Mouse (Mus musculus) spleen, embryonic (tissue): ENCODE measurements around the gene Banp.

Source experiments
- CTCF ChIA-PET: fragments of 350-600 bp; sonication (Branson Sonifier 250); formaldehyde crosslinking; loops from one replicate; lab custom pipeline; 2022; lab: Charles Lee

Gene Banp

GRCm38 (mm10) chr8:121925624-121926023 lies 23.9 kb upstream of the Banp start:
- CTCF ChIA-PET = interaction anchor here (0.7 kb wide), 2 partner anchors 304 to 450 kb away, joined by 4 to 5 read pairs; no protein-coding TSS in a partner anchor

GRCm38 (mm10) chr8:121926266-121926665 lies 23.3 kb upstream of the Banp start:
- CTCF ChIA-PET = interaction anchor here (0.7 kb wide), 2 partner anchors 342 to 450 kb away, joined by 4 read pairs; no protein-coding TSS in a partner anchor

GRCm38 (mm10) chr8:121927316-121927715 lies 22.2 kb upstream of the Banp start:
- CTCF ChIA-PET = no interaction called here

GRCm38 (mm10) chr8:121930047-121930446 lies 19.5 kb upstream of the Banp start:
- CTCF ChIA-PET = no interaction called here

DNA sequence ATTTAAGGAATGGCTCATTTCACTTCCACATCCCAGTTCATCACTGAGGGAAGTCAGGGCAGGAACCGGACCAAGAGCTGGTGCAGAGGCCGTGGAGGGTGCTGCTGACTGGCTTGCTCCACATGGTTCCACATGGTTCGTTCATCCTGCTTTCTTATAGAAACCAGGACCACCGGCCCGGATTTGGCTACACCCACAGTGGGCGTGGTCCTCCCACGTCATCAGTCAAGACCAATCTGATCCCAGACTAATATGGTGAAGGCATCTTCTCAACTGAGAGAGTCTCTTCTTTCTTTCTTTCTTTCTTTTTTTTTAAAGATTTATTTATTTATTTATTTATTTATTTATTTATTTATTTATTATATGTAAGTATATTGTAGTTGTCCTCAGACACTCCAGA lies 18.0 kb upstream of the Banp start:
- CTCF ChIA-PET = no interaction called here

DNA sequence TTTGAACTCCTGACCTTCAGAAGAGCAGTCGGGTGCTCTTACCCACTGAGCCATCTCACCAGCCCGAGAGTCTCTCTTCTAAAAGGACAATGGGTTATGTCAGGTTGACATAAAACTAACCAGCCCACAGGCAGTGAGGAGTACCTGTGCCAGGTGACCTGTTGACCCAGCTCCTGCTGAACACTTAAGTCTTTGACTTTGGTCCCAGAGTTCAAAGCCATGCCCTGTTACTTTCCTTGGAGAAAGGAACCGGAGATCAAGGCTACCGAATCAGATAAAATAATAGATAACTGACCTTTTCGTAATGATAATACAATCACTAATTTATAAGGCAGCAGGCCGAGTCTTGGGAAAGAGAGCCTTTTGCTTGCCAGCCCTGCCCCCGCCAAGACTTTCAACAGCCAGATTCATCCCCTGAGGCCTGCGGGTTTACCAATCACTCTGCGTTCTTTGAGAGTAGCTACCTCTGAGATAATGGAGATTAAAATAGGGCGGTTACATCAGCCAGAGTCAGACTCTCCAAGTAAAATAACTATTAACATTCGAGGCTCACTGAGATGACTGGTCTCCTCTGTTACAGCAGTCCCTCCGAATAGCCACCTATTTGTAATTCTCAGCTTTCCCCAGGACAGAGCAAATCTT lies 17.4 kb upstream of the Banp start:
- CTCF ChIA-PET = no interaction called here

GRCm38 (mm10) chr8:121932668-121933520 lies 16.7 kb upstream of the Banp start:
- CTCF ChIA-PET = interaction anchor here (0.6 kb wide), 1 partner anchor 71 kb away, joined by 3 read pairs; no protein-coding TSS in a partner anchor

DNA sequence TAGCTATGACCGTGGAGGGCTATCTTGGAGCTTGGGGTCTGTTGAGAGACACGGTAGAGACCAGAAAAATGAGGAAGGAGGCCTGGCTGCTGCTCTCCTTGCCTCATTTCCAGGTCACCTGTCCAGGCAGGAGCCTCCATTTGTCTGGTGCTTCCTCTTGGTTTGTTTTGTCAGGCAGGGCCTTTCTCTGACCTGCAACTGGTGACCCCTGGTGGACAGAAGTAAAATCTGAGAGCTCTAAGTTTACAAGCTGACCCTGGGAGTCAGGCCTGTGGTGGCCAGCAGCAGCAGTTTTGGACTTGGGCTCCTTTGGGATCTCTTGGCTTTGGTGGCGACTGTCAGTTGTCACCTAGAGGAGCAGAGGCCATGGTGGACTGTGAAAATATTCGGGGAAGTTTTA lies 15.0 kb upstream of the Banp start:
- CTCF ChIA-PET = no interaction called here

DNA sequence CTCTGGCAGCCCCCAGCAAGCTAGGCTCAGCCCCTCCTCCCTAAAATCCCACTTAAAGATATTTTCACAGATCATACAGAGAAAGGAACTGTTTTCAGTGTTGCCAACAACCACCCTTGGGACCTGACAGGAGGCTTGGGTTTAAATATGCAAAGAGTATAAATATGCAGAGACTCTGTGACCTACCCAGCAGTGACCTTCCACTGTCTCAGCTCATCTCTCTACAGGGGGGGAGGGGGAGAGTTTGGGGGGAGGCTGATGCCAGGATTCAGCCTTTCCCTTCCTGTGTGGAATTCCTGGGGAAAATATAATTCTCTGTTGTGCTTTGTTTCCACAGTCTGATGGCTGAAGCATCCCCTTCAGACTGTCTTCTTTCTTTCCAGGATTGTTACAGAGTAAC lies 14.6 kb upstream of the Banp start:
- CTCF ChIA-PET = no interaction called here

GRCm38 (mm10) chr8:121935341-121936294 lies 13.9 kb upstream of the Banp start:
- CTCF ChIA-PET = no interaction called here

DNA sequence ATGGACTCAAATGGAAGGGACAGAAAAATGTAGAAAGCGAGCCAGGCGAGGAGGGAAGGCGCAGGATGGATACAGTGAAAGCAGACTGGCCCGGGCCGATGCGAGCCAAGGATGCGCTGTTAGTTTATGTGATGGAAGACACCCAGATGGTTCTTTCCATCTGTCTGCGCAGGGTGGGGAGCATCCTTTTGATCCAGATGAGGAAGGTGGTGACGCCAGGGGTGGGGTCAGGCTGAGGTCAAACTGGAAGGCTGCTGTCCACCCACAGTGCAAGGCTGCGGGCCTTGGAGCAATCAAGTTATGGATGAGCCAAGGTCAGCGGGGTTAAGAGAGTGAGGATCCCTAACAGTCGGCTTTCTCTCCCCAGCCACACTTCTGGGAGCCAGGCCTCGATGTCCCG lies 13.2 kb upstream of the Banp start:
- CTCF ChIA-PET = no interaction called here

GRCm38 (mm10) chr8:121938732-121939131 lies 10.8 kb upstream of the Banp start:
- CTCF ChIA-PET = no interaction called here

GRCm38 (mm10) chr8:121943057-121943540 lies 6.5 kb upstream of the Banp start:
- CTCF ChIA-PET = interaction anchor here (0.7 kb wide), 1 partner anchor 23 kb away, joined by 3 read pairs; no protein-coding TSS in a partner anchor

DNA sequence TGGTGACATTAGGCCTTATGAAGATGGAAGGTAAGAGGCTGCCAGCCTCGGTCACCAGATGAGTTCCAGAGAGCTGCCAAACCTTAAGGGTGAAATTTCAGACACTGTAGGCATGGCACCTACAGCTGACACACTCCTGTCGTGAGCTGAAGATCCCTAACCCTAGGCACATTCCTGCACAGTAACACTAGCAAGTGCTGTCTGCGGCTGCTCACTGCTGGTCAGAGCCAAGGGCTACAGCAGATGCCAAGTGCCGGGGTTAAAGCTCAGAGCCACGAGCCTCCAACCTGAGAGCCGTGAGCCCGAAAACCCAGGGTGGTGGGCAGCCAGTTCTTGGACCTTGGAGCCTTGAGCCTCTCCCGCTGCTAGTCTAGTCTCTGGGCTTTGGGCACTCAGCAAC lies 5.8 kb upstream of the Banp start:
- CTCF ChIA-PET = interaction anchor here (0.7 kb wide), 1 partner anchor 22 kb away, joined by 3 read pairs; no protein-coding TSS in a partner anchor

DNA sequence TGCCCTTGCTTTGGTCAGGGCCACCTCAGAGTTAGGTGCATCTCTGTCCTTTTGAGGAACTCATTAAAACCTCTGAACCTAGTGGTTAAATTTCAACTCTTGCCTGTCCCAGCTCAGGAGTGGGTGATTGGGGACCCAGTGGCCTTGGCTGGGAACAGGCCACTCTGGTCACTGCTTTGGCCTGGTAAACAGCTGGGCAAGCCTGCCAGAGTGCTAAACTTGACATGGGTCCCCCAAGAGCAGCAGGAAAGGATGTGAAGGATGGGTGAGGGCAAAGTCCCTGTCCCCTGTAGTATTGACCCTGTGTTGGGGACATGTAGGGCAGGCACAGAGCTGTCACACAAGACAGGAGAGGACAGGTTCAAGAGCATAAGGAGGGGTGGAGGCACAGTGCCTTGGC lies 4.7 kb upstream of the Banp start, which contains the start of gene Car5a:
Gene Car5a (minus strand): TSS at position 74 of the 400 bp plus-strand sequence.
- CTCF ChIA-PET = no interaction called here

GRCm38 (mm10) chr8:121946351-121946750 lies 3.2 kb upstream of the Banp start:
- CTCF ChIA-PET = no interaction called here

DNA sequence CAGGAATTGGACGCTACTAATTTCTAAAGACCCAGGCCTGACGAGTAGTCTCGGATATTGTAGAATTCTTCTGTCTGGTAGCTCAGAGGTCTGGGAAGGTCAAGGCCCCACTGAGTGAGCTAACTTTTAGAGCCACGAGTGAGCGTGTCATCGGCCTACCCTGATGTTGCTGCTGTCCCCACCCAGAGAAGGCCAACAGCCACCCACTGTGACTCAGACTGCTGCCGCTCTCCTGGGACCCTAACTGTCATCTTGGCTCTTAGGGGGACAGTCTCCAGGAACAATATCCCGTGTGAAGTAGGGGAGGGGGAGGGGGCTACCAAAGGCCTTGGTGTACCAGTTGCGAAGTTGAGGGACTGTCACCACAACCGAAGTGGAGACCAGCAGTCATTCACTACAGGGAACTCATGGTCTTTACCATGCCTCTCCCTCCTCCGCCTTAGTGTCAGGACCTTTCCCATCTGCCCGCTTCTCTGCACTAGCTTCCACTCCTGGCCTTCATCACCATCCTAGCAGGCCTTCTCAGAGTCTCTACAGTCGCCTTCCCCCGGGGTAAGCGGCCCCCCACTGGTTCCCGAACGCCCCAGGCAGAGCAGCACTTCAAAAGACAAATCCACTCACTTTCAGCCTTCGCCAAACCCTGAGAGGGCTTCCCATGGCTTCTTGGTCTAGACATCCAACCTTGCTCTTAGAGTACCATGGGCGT lies 2.4 kb upstream of the Banp start:
- CTCF ChIA-PET = no interaction called here

GRCm38 (mm10) chr8:121947753-121948141 lies 1.8 kb upstream of the Banp start:
- CTCF ChIA-PET = no interaction called here

DNA sequence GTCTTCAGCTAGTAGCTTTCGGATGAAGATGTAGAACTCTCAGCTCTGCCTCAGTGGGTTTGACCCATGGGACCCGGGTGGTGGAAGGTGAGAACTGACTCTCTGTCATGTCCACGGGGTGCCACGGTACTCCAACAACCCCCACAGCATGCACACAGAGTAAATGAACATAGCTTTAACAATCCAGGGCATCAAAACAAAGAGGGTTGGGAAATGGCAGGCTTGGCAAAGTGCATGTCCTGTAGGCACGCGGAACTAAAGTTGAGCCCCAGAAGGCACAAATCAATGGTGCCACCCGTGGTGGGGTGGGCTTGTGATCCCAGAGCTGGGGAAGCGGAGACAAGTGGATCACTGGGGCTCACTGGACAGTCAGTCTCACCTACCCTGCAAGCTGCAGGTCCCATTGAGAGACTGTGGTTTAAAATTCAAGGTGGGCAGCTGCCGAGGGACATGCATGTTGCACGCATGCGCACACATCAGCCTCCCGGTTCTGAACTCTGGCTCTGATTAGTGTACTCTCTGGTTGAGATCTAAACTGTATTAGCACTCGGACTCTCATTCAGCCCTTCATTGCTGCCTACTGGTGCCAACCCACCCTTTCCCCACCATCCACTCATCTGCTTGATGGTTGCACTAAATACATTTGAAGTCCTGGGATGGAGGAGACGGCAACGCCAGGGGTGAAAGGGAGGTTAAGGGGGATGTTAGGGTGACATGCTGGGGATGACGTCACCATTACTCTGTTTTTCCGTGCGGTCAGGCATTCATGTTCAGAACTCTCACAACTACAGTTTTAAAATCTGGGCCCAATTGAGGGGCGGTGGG lies 1.0 kb upstream of the Banp start:
- CTCF ChIA-PET = no interaction called here
